ENCODE assay signal across 19 mouse cellular contexts in the genomic region with DNA sequence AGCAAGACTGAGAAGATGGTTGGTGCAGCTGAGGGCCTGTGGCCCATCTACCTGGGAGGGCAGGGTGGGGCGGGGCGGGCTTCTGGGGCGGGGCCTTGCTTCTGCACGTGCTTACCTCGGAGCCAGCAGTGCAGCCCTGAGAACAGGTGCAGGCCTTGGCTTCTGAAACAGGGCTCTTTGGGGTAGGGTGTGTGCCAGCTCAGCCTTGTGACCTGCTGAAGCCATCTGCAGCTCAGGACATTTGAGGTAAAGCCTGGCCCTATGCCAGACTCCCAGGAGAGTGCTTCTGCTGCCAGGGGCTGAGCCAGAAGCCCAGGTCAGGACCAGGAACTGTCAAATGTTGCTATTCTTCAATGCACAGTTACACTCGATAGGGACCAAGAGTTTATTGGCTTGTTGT. TPM values are rescaled to one million over a fixed set of nuclear protein-coding genes. Genes with fewer than 3 reads are reported as not detected.
DNase-seq lines count a peak whose midpoint lies in the region; ATAC-seq and TF ChIP-seq lines count a peak whose summit lies in the region.
"Had no signal": no experiment of that assay in that cellular context is flagged by ENCODE, and none has a peak within 500 bp of the region (broad histone marks: within the 10 kb centered on the region; RNA-seq: fewer than 3 reads in every experiment).

No protein-coding gene starts in this region.

- 0 out of 2 replicates have a peak, but pooled peaks have one; percentile 44 for TF ChIP-seq EP300 in heart, adult 2 months (IDR thresholded peaks at IDR 0.05; ENCODE audit: insufficient read depth, low read depth, low read length)

- peaks cover 3% of the 10 kb centered on the region for H3K4me1 ChIP-seq in heart, adult 2 months (ENCODE audit: control insufficient read depth, insufficient read depth, low read length)
- H3K4me1 ChIP-seq in heart, embryonic 10.5 days = peaks cover 13% of the 10 kb centered on the region
- peaks cover 10% of the 10 kb centered on the region for H3K4me1 ChIP-seq in intestine, embryonic 16.5 days (ENCODE audit: control insufficient read depth, insufficient read depth, low read length)
- H3K4me1 ChIP-seq in midbrain, embryonic 11.5 days (ENCODE audit: control insufficient read depth, insufficient read depth, low read length) = no peaks in the 10 kb centered on the region; the same call in 1 of the 2 replicates

- no peak overlapping the region for H3K9ac ChIP-seq in heart, adult 2 months (ENCODE audit: low read depth, low read length)
- no peak overlapping the region for H3K9ac ChIP-seq in intestine, embryonic 16.5 days (ENCODE audit: low read depth, low read length)
- H3K9ac ChIP-seq in midbrain, embryonic 11.5 days (ENCODE audit: low read length) = no peak overlapping the region
- H3K9ac ChIP-seq: limb, embryonic 13.5 days; liver, embryonic 14.5 days; midbrain, embryonic 15.5 days; stomach, embryonic 15.5 days had no signal

- TF ChIP-seq POLR2A in heart, adult 2 months (IDR thresholded peaks at IDR 0.05; ENCODE audit: insufficient read depth, low read depth, low read length) = no peak

- peak in 1 of 2 experiments; percentile 47 for DNase-seq in heart, adult 2 months
- DNase-seq in heart, embryonic 10.5 days (ENCODE audit: low spot score) = no peak
- peak; percentile 96 for DNase-seq in cerebellum, adult 8-10 months
- DNase-seq in retina, embryonic 14.5 days (ENCODE audit: low spot score) = no peak
- DNase-seq in midbrain, embryonic 11.5 days (ENCODE audit: low spot score, missing footprints) = no peak
- DNase-seq: adrenal gland, postnatal 14 days; right cerebral cortex, adult 18-20 months; thymus, adult 2 months had no signal

- peak; percentile 75; the same call in 1 of the 2 replicates for ATAC-seq in cerebellum, adult (ENCODE audit: insufficient number of reproducible peaks, low FRiP score, low TSS enrichment)
- ATAC-seq in intestine, embryonic 16.5 days = peak; percentile 70
- ATAC-seq in midbrain, embryonic 11.5 days (ENCODE audit: low FRiP score) = no peak
- ATAC-seq: activated CD4-positive, CD25-positive, alpha-beta regulatory T cell, adult 4 months; midbrain, embryonic 15.5 days; Patski had no signal

- no peak overlapping the region for H3K27ac ChIP-seq in heart, adult 2 months
- no peak overlapping the region for H3K27ac ChIP-seq in heart, embryonic 10.5 days
- H3K27ac ChIP-seq in intestine, embryonic 16.5 days (ENCODE audit: low read length) = no peak overlapping the region
- H3K27ac ChIP-seq in midbrain, embryonic 11.5 days (ENCODE audit: low read depth, low read length) = no peak overlapping the region
- H3K27ac ChIP-seq: hindbrain, embryonic 10.5 days; kidney, postnatal 0 days; left cerebral cortex, adult 2 months; limb, embryonic 13.5 days; liver, embryonic 14.5 days; midbrain, embryonic 15.5 days; stomach, embryonic 15.5 days had no signal

- H3K27me3 ChIP-seq in heart, adult 2 months (ENCODE audit: control insufficient read depth, insufficient read depth, low read length) = no peaks in the 10 kb centered on the region
- no peaks in the 10 kb centered on the region for H3K27me3 ChIP-seq in heart, embryonic 10.5 days (ENCODE audit: insufficient read depth, poor library complexity, severe bottlenecking)
- no peaks in the 10 kb centered on the region for H3K27me3 ChIP-seq in intestine, embryonic 16.5 days (replicated peaks; ENCODE audit: control insufficient read depth, insufficient read depth, low read length)
- H3K27me3 ChIP-seq in midbrain, embryonic 11.5 days (ENCODE audit: control insufficient read depth, insufficient read depth, low read length) = no peaks in the 10 kb centered on the region
- H3K27me3 ChIP-seq: limb, embryonic 13.5 days; midbrain, embryonic 15.5 days; Patski; stomach, embryonic 15.5 days had no signal

- TF ChIP-seq CTCF in heart, adult 2 months (IDR thresholded peaks at IDR 0.05) = no peak

- H3K79me2 ChIP-seq in heart, adult 2 months (replicated peaks; ENCODE audit: control insufficient read depth, insufficient read depth, low read length) = no peaks in the 10 kb centered on the region

- no peaks in the 10 kb centered on the region for H3K9me3 ChIP-seq in heart, embryonic 10.5 days
- H3K9me3 ChIP-seq in intestine, embryonic 16.5 days (ENCODE audit: control insufficient read depth, low read length) = no peaks in the 10 kb centered on the region
- no peaks in the 10 kb centered on the region for H3K9me3 ChIP-seq in midbrain, embryonic 11.5 days (ENCODE audit: control insufficient read depth, low read length)
- H3K9me3 ChIP-seq: hindbrain, embryonic 10.5 days; limb, embryonic 13.5 days; midbrain, embryonic 15.5 days; stomach, embryonic 15.5 days had no signal

- H3K36me3 ChIP-seq in heart, adult 2 months (ENCODE audit: control insufficient read depth, insufficient read depth, low read length) = no peaks in the 10 kb centered on the region
- H3K36me3 ChIP-seq in heart, embryonic 10.5 days = peaks cover 83% of the 10 kb centered on the region
- H3K36me3 ChIP-seq in intestine, embryonic 16.5 days (ENCODE audit: control insufficient read depth, insufficient read depth, low read length) = peaks cover 29% of the 10 kb centered on the region
- H3K36me3 ChIP-seq in midbrain, embryonic 11.5 days (ENCODE audit: control insufficient read depth, insufficient read depth, low read length) = peaks cover 30% of the 10 kb centered on the region

- intact Hi-C loops in heart, adult 2 months (cut with DNase I) = no loop called here

- H3K4me3 ChIP-seq in heart, adult 2 months = no peak overlapping the region
- H3K4me3 ChIP-seq in heart, embryonic 10.5 days = no peak overlapping the region
- no peak overlapping the region for H3K4me3 ChIP-seq in intestine, embryonic 16.5 days (ENCODE audit: low read length)
- H3K4me3 ChIP-seq in midbrain, embryonic 11.5 days (ENCODE audit: low read depth, low read length) = no peak overlapping the region
- H3K4me3 ChIP-seq: hindbrain, embryonic 10.5 days; left cerebral cortex, adult 2 months; limb, embryonic 13.5 days; midbrain, embryonic 15.5 days; stomach, embryonic 15.5 days had no signal

- 69% methylated on average over 6 of the region's 6 CpGs for WGBS in heart, adult 2 months
- 92% methylated on average over 6 of the region's 6 CpGs for WGBS in heart, embryonic 10.5 days
- 84% methylated on average over 6 of the region's 6 CpGs for WGBS in intestine, embryonic 16.5 days
- WGBS in midbrain, embryonic 11.5 days = 89% methylated on average over 6 of the region's 6 CpGs

- no peak overlapping the region for H3K4me2 ChIP-seq in intestine, embryonic 16.5 days (ENCODE audit: low read depth, low read length)
- no peak overlapping the region for H3K4me2 ChIP-seq in midbrain, embryonic 11.5 days
- H3K4me2 ChIP-seq: limb, embryonic 13.5 days; midbrain, embryonic 15.5 days; stomach, embryonic 15.5 days had no signal

RNA-seq across cellular contexts. Expression of a gene that starts 20.9 kb away (rescaled TPM):
- 10 to 100 TPM; 60.4 to 76.7 TPM for total RNA-seq in heart, adult 2 months (2021)
- polyA plus RNA-seq in heart, adult 2 months (2012; rRNA removed) = 96.3 and 128 TPM in 2 replicates
- polyA plus RNA-seq in heart, embryonic 10.5 days (2016; fragmentation: Nextera tagmentation; extraction: Ambion mirVana) = 71.2 and 90.0 TPM in 2 replicates
- polyA plus RNA-seq in intestine, embryonic 16.5 days (2015; fragmentation: Nextera tagmentation; extraction: Ambion mirVana) = 75.7 and 76.5 TPM in 2 replicates
- 140 and 150 TPM in 2 replicates for polyA plus RNA-seq in midbrain, embryonic 11.5 days (2014; fragmentation: Nextera tagmentation; extraction: Ambion mirVana)

RNA-seq across cellular contexts. Expression of a gene that starts 21.1 kb away (rescaled TPM):
- 10 to 100 TPM; 15.4 to 15.6 TPM for total RNA-seq in heart, adult 2 months (2021)
- 15.5 and 19.7 TPM in 2 replicates for polyA plus RNA-seq in heart, adult 2 months (2012; rRNA removed)
- polyA plus RNA-seq in heart, embryonic 10.5 days (2016; fragmentation: Nextera tagmentation; extraction: Ambion mirVana) = 16.5 and 17.4 TPM in 2 replicates
- 14.2 and 15.4 TPM in 2 replicates for polyA plus RNA-seq in intestine, embryonic 16.5 days (2015; fragmentation: Nextera tagmentation; extraction: Ambion mirVana)
- polyA plus RNA-seq in midbrain, embryonic 11.5 days (2014; fragmentation: Nextera tagmentation; extraction: Ambion mirVana) = 15.6 and 15.8 TPM in 2 replicates

RNA-seq across cellular contexts. Expression of a gene that starts 50.1 kb away (rescaled TPM):
- total RNA-seq in heart, adult 2 months (2021) = 10 to 100 TPM; 21.7 to 23.6 TPM
- polyA plus RNA-seq in heart, adult 2 months (2012; rRNA removed) = 26.1 and 43.8 TPM in 2 replicates
- 23.0 and 26.0 TPM in 2 replicates for polyA plus RNA-seq in heart, embryonic 10.5 days (2016; fragmentation: Nextera tagmentation; extraction: Ambion mirVana)
- polyA plus RNA-seq in intestine, embryonic 16.5 days (2015; fragmentation: Nextera tagmentation; extraction: Ambion mirVana) = 19.0 and 21.4 TPM in 2 replicates
- polyA plus RNA-seq in midbrain, embryonic 11.5 days (2014; fragmentation: Nextera tagmentation; extraction: Ambion mirVana) = 15.1 and 17.2 TPM in 2 replicates
